Mouse (Mus musculus) lung, adult 2 months (tissue): ENCODE data around the gene Itga6.

Source experiments
- CTCF ChIP-seq: fragments of 200-500 bp; IDR thresholded peaks from 2 replicates; pipeline ENCODE4 v1.5.1; 2011; ENCODE audit warnings: mild to moderate bottlenecking, low read length, control low read depth; ENCODE audit not compliant: insufficient read depth
- POLR2A ChIP-seq: fragments of 200-500 bp; IDR thresholded peaks from 2 replicates; pipeline ENCODE4 v1.6.1; 2011; ENCODE audit warnings: low read depth, mild to moderate bottlenecking, control low read depth, low read length, borderline replicate concordance; ENCODE audit errors: extremely low read depth

DNA sequence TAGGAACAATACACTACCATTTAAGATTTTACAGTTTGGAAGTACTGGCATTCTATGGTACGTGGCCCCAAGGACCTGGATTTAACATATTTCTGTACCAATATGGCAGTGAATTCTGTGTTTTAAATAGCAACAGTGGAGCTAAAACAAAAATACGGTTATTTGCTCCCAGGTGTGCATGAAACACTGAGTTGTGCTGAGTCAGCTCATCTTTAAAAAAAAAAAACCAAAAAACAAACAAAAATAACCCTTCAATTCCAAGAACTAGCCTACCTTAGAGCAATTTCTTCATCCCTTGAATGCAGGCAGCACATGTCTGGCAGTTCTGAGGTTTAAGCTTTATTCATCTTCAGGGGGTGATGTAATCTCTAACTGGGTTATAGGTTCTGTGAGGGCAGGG, 45.8 kb downstream of the Itga6 start:
- TF ChIP-seq CTCF = no peak
- no peak for TF ChIP-seq POLR2A
